Mouse (Mus musculus) myocyte (in vitro differentiated cells): ENCODE measurements around the gene Slc15a3. TPM values are rescaled to one million over a fixed set of nuclear protein-coding genes. Genes with fewer than 3 reads are reported as not detected.

Experiments
- H3K27me3 ChIP-seq: one replicate; pipeline ENCODE4 v1.6.1; 2011; ENCODE audit not compliant: control insufficient read depth, insufficient read depth, insufficient read length
- H3K36me3 ChIP-seq: one replicate; pipeline ENCODE4 v1.6.1; 2011; ENCODE audit not compliant: control insufficient read depth, insufficient read depth
- H3K4me2 ChIP-seq: one replicate; pipeline ENCODE4 v1.6.1; 2011; ENCODE audit warnings: low read depth, control low read depth
- H3K4me3 ChIP-seq: one replicate; pipeline ENCODE4 v1.5.1; 2011; ENCODE audit warnings: mild to moderate bottlenecking, control low read depth, moderate library complexity
- H3K79me2 ChIP-seq: one replicate; pipeline ENCODE4 v1.6.1; 2011; ENCODE audit not compliant: control insufficient read depth, insufficient read depth
- H3ac ChIP-seq: one replicate; pipeline ENCODE4 v1.6.1; 2011; ENCODE audit not compliant: control insufficient read depth, insufficient read length
- CEBPB ChIP-seq: IDR thresholded peaks from 2 replicates; pipeline ENCODE4 v1.6.1; 2011; ENCODE audit warnings: mild to moderate bottlenecking, moderate library complexity; ENCODE audit not compliant: poor library complexity, insufficient read depth, severe bottlenecking
- E2F4 ChIP-seq: IDR thresholded peaks from one replicate; pipeline ENCODE4 v1.6.1; 2011; ENCODE audit warnings: mild to moderate bottlenecking, control low read depth, moderate library complexity; ENCODE audit not compliant: insufficient read depth
- MAX ChIP-seq: IDR thresholded peaks from one replicate; pipeline ENCODE4 v1.6.1; 2011; ENCODE audit warnings: low read depth, mild to moderate bottlenecking, control low read depth
- MYOD1 ChIP-seq, 3 experiments: IDR thresholded peaks; one replicate each; pipeline ENCODE4 v1.6.1; 2011; ENCODE audit warnings: control low read depth in 2 of 3, low read depth in 2 of 3, mild to moderate bottlenecking in 2 of 3, moderate library complexity in 1 of 3; ENCODE audit not compliant: insufficient read length in 2 of 3, control insufficient read depth in 1 of 3
- MYOG ChIP-seq, 3 experiments: IDR thresholded peaks; one replicate each; pipeline ENCODE4 v1.6.1; 2011; ENCODE audit warnings: control low read depth in 2 of 3, low read depth in 2 of 3, mild to moderate bottlenecking in 2 of 3; ENCODE audit not compliant: insufficient read length in 2 of 3, control insufficient read depth in 1 of 3, insufficient read depth in 1 of 3
- POLR2A ChIP-seq: IDR thresholded peaks from one replicate; pipeline ENCODE4 v1.6.1; 2011; ENCODE audit warnings: low read depth, mild to moderate bottlenecking, control low read depth, moderate library complexity; ENCODE audit not compliant: insufficient read length
- POLR2AphosphoS2 ChIP-seq: IDR thresholded peaks from one replicate; pipeline ENCODE4 v1.6.1; 2011; ENCODE audit warnings: low read depth, control low read depth; ENCODE audit not compliant: insufficient read length
- REST ChIP-seq: IDR thresholded peaks from one replicate; pipeline ENCODE4 v1.6.1; 2011; ENCODE audit warnings: mild to moderate bottlenecking, control low read depth, moderate library complexity; ENCODE audit not compliant: insufficient read depth, insufficient read length
- SRF ChIP-seq: IDR thresholded peaks from one replicate; pipeline ENCODE4 v1.6.1; 2011; ENCODE audit warnings: low read depth; ENCODE audit not compliant: control insufficient read depth, insufficient read length
- TCF12 ChIP-seq: IDR thresholded peaks from one replicate; pipeline ENCODE4 v1.6.1; 2011; ENCODE audit warnings: mild to moderate bottlenecking, control low read depth; ENCODE audit not compliant: poor library complexity, insufficient read depth, severe bottlenecking
- TCF3 ChIP-seq: IDR thresholded peaks from one replicate; pipeline ENCODE4 v1.6.1; 2011; ENCODE audit warnings: low read depth, control low read depth; ENCODE audit not compliant: insufficient read length
- USF1 ChIP-seq: IDR thresholded peaks from one replicate; pipeline ENCODE4 v1.6.1; 2011; ENCODE audit warnings: low read depth, mild to moderate bottlenecking, control low read depth, moderate library complexity
- polyA plus RNA-seq: library from polyadenylated mRNA; unstranded; fragments of >200 nt; fragmentation: generic; extraction: Trizol; gene quantifications from one replicate; pipeline ENCODE4 v1.2.1, GENCODE M21; 2012; ENCODE audit warnings: missing spikeins

The Slc15a3 gene
- polyA plus RNA-seq, 1 experiment, result 0.02 TPM

GRCm38 (mm10) chr19:10811471-10811870 is 28.1 kb upstream of the Slc15a3 start:
- no peak for TF ChIP-seq CEBPB
- H3K79me2 ChIP-seq, result no peaks in the 10 kb centered on the region

GRCm38 (mm10) chr19:10813039-10813438 is 26.5 kb upstream of the Slc15a3 start:
- TF ChIP-seq POLR2AphosphoS2 (no peak), MYOG (IDR thresholded peaks at IDR 0.05; ENCODE audit: control insufficient read depth in 1 of 3, insufficient read depth in 1 of 3, insufficient read length in 2 of 3, low read depth in 2 of 3) (no peak), TCF3 (no peak), CEBPB (no peak), MAX (no peak), SRF (no peak), E2F4 (no peak), MYOD1 (IDR thresholded peaks at IDR 0.05; ENCODE audit: control insufficient read depth in 1 of 3, insufficient read length in 2 of 3, low read depth in 2 of 3) (no peak)
- Histone ChIP-seq H3K4me2 (no peak overlapping the region), H3K36me3 (no peaks in the 10 kb centered on the region), H3ac (no peak overlapping the region), H3K27me3 (no peaks in the 10 kb centered on the region), H3K79me2 (no peaks in the 10 kb centered on the region), H3K4me3 (no peak overlapping the region)

More at GRCm38 (mm10) chr19:10811471-10811870, 28.1 kb upstream of the Slc15a3 start:
- H3K27me3 ChIP-seq, result no peaks in the 10 kb centered on the region
- no peak overlapping the region for H3K4me2 ChIP-seq
- H3ac ChIP-seq, result no peak overlapping the region
- no peaks in the 10 kb centered on the region for H3K36me3 ChIP-seq
- H3K4me3 ChIP-seq, result no peak overlapping the region

GRCm38 (mm10) chr19:10813905-10814304 is 25.6 kb upstream of the Slc15a3 start:
- TF ChIP-seq TCF3, result no peak
- TF ChIP-seq TCF12, result no peak
- TF ChIP-seq POLR2A, result no peak
- TF ChIP-seq SRF, result no peak
- no peak for TF ChIP-seq USF1
- TF ChIP-seq MYOD1 (IDR thresholded peaks at IDR 0.05; ENCODE audit: control insufficient read depth in 1 of 3, insufficient read length in 2 of 3, low read depth in 2 of 3), result no peak
- no peak for TF ChIP-seq REST
- H3K27me3 ChIP-seq, result no peaks in the 10 kb centered on the region
- no peaks in the 10 kb centered on the region for H3K79me2 ChIP-seq
- H3K4me2 ChIP-seq, result no peak overlapping the region
- H3K36me3 ChIP-seq, result no peaks in the 10 kb centered on the region
- H3K4me3 ChIP-seq, result no peak overlapping the region
- H3ac ChIP-seq, result no peak overlapping the region

GRCm38 (mm10) chr19:10815871-10816270 is 23.7 kb upstream of the Slc15a3 start:
- no peak overlapping the region for H3ac ChIP-seq
- H3K36me3 ChIP-seq, result no peaks in the 10 kb centered on the region
- TF ChIP-seq E2F4 (no peak), CEBPB (no peak), POLR2AphosphoS2 (no peak), MAX (no peak), POLR2A (no peak), TCF12 (no peak), USF1 (no peak), SRF (no peak), MYOD1 (IDR thresholded peaks at IDR 0.05; ENCODE audit: control insufficient read depth in 1 of 3, insufficient read length in 2 of 3, low read depth in 2 of 3) (no peak), REST (no peak), TCF3 (no peak), MYOG (IDR thresholded peaks at IDR 0.05; ENCODE audit: control insufficient read depth in 1 of 3, insufficient read depth in 1 of 3, insufficient read length in 2 of 3, low read depth in 2 of 3) (no peak)
- H3K79me2 ChIP-seq, result no peaks in the 10 kb centered on the region
- no peak overlapping the region for H3K4me3 ChIP-seq
- H3K27me3 ChIP-seq, result no peaks in the 10 kb centered on the region
- H3K4me2 ChIP-seq, result no peak overlapping the region

- Histone ChIP-seq H3K4me3 (no peak overlapping the region), H3K79me2 (no peaks in the 10 kb centered on the region), H3K4me2 (no peak overlapping the region), H3K27me3 (no peaks in the 10 kb centered on the region), H3K36me3 (no peaks in the 10 kb centered on the region), H3ac (no peak overlapping the region)
- TF ChIP-seq POLR2A (no peak), CEBPB (no peak), MYOD1 (IDR thresholded peaks at IDR 0.05; ENCODE audit: control insufficient read depth in 1 of 3, insufficient read length in 2 of 3, low read depth in 2 of 3) (no peak), USF1 (no peak), SRF (no peak), TCF12 (no peak), MAX (no peak), MYOG (IDR thresholded peaks at IDR 0.05; ENCODE audit: control insufficient read depth in 1 of 3, insufficient read depth in 1 of 3, insufficient read length in 2 of 3, low read depth in 2 of 3) (no peak), TCF3 (no peak), E2F4 (no peak), REST (no peak), POLR2AphosphoS2 (no peak)
These were observed 23.1 kb upstream of the Slc15a3 start for GRCm38 (mm10) chr19:10816462-10816861.
